Mouse (Mus musculus): Measurements from ENCODE around the gene Cfap206. TPM values are rescaled to one million over a fixed set of nuclear protein-coding genes. Genes with fewer than 3 reads are reported as not detected.

Cfap206 gene
- polyA plus RNA-seq, 1 experiment from 2014 or later: 0.16 TPM

DNA sequence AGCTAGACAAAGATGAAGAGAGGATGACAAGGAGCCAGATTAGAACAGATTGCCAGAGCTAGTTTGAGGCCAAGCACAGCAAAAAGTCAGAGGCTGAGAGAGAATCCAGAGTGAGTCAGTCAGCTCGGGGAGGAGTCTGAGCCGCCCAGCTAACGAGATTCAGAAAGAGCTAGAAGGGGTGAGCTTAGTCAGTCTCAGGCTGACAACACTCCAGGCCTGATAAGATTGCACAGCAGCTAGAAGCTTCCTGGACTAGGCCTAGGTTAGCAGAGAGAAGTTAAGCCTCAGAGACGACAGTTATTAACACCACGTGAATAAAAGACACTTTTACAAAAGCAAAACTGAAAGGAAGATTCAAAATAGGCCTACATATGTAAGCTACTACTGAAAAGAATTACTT is 62.1 kb downstream of the Cfap206 start:
- DNase-seq (no peak), ATAC-seq (ENCODE audit: insufficient read depth) (no peak)
- Histone ChIP-seq H3K27me3 (ENCODE audit: insufficient read depth, low read length) (no peaks in the 10 kb centered on the region), H3K9me3 (ENCODE audit: low read depth, low read length) (no peaks in the 10 kb centered on the region), H3K4me2 (no peak overlapping the region), H3K27ac (ENCODE audit: low read depth) (no peak overlapping the region), H3K4me1 (ENCODE audit: insufficient read depth) (no peaks in the 10 kb centered on the region), H3K36me3 (ENCODE audit: insufficient read depth) (peaks cover 54% of the 10 kb centered on the region), H3K9ac (no peak overlapping the region), H3K4me3 (ENCODE audit: low read depth, low read length) (no peak overlapping the region)
- WGBS: 88% methylated on average over 5 of the region's 5 CpGs
- no peak for TF ChIP-seq CTCF (IDR thresholded peaks at IDR 0.05; ENCODE audit: low read depth)

DNA sequence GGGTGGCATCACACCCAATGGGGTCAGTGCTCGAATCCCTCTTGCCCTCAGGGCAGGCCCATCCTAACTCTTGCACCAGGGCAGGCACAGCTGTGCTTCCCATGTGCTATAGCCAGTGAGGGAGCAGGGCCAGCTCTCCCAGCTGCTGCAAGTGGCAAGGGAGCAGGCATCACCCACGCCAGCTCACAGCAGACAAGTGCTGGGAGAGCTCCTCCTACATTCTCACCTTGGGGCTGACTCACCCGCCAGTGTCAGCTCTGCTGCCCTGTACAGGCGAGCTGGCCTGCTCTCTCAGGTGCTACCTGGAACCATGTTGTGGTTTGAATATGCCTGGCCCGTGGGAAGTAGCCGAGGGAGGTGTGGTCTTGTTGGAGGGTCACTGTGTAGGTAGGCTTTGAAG is 68.1 kb downstream of the Cfap206 start:
- H3K36me3 ChIP-seq (ENCODE audit: insufficient read depth): peaks cover 76% of the 10 kb centered on the region

DNA sequence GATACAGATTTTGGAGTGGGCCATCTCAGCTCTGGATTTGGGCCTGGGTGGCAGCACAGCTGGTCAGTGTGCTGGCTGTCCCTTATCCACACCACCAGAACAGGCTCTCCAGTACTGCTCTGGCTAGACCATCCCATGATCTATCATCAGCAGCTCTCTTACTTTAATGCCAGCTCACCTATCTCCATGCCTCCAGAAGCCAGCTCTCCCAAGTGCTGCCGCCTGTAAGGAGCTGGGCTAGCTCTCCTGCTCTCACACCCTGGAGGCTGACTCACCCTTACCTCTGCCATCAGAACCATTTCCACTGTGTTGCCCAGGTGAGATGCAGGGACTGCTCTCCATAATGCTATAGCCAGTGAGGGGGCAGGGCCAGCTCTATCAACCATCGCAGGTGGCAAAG is 68.5 kb downstream of the Cfap206 start:
- H3K9me3 ChIP-seq (ENCODE audit: low read depth, low read length): no peaks in the 10 kb centered on the region
- no peaks in the 10 kb centered on the region for H3K4me1 ChIP-seq (ENCODE audit: insufficient read depth)
- H3K4me3 ChIP-seq (ENCODE audit: low read depth, low read length): no peak overlapping the region
- no peak for TF ChIP-seq CTCF (IDR thresholded peaks at IDR 0.05; ENCODE audit: low read depth)
- no peaks in the 10 kb centered on the region for H3K27me3 ChIP-seq (ENCODE audit: insufficient read depth, low read length)
- H3K9ac ChIP-seq: no peak overlapping the region
- H3K27ac ChIP-seq (ENCODE audit: low read depth): no peak overlapping the region
- no peak for DNase-seq
- no peak overlapping the region for H3K4me2 ChIP-seq
- 88% methylated on average over 2 of the region's 2 CpGs for WGBS
- 0 out of 2 replicates have a peak, but pooled peaks have one; percentile 35 for ATAC-seq (ENCODE audit: insufficient read depth)
- H3K36me3 ChIP-seq (ENCODE audit: insufficient read depth): peaks cover 76% of the 10 kb centered on the region

More for the DNA sequence above, 68.1 kb downstream of the Cfap206 start:
- 83% methylated on average over 6 of the region's 6 CpGs for WGBS
- no peak overlapping the region for H3K27ac ChIP-seq (ENCODE audit: low read depth)
- no peak for TF ChIP-seq CTCF (IDR thresholded peaks at IDR 0.05; ENCODE audit: low read depth)
- H3K27me3 ChIP-seq (ENCODE audit: insufficient read depth, low read length): no peaks in the 10 kb centered on the region
- peak; percentile 41; the same call in 1 of the 2 replicates for ATAC-seq (ENCODE audit: insufficient read depth)
- no peak overlapping the region for H3K9ac ChIP-seq
- H3K4me1 ChIP-seq (ENCODE audit: insufficient read depth): no peaks in the 10 kb centered on the region
- no peak overlapping the region for H3K4me2 ChIP-seq
- H3K9me3 ChIP-seq (ENCODE audit: low read depth, low read length): no peaks in the 10 kb centered on the region
- no peak for DNase-seq
- H3K4me3 ChIP-seq (ENCODE audit: low read depth, low read length): no peak overlapping the region

DNA sequence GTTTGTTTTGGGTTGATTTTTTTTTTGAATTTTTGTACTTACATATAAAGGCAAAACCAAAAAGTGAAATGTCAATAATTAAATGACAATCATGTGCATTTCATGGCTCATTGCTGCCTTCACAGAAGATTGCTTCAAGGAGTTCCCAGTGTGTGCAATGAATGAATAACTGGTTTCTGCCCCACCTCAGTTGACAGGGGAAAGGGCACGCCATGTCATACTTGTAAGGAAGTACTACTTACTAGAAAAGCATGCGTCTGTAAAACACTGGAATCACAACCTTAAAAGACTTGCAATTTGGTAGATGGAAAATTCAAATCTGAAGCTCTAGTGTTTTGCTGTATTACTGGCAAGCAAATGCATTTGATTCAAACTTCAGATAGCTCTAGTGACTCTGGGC is 71.0 kb downstream of the Cfap206 start:
- peaks cover 79% of the 10 kb centered on the region for H3K36me3 ChIP-seq (ENCODE audit: insufficient read depth)
- TF ChIP-seq CTCF (IDR thresholded peaks at IDR 0.05; ENCODE audit: low read depth): no peak
- 90% methylated on average over 2 of the region's 2 CpGs for WGBS
- H3K4me3 ChIP-seq (ENCODE audit: low read depth, low read length): no peak overlapping the region
- ATAC-seq (ENCODE audit: insufficient read depth): no peak
- H3K27ac ChIP-seq (ENCODE audit: low read depth): no peak overlapping the region
- H3K4me1 ChIP-seq (ENCODE audit: insufficient read depth): no peaks in the 10 kb centered on the region
- no peaks in the 10 kb centered on the region for H3K27me3 ChIP-seq (ENCODE audit: insufficient read depth, low read length)
- no peak overlapping the region for H3K9ac ChIP-seq
- DNase-seq: no peak
- H3K4me2 ChIP-seq: no peak overlapping the region
- no peaks in the 10 kb centered on the region for H3K9me3 ChIP-seq (ENCODE audit: low read depth, low read length)

DNA sequence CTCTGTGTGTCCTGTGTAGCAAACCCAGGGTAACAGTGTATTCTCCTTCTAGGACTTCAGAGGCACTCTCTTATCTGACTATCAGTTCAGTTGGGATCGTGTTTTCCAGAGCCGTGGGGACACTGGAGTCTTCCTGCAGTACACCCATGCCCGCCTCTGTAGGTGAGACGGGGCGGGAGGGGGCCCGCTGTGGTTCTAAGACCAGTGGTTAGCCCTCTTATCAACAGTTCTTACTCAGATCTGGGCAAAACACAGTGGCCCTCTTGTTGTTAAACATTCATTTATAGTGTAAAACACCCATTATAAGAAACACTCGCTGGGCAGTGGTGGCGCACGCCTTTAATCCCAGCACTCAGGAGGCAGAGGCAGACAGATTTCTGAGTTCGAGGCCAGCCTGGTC is 73.9 kb downstream of the Cfap206 start:
- peaks cover 76% of the 10 kb centered on the region for H3K36me3 ChIP-seq (ENCODE audit: insufficient read depth)
- H3K4me2 ChIP-seq: no peak overlapping the region
- no peak overlapping the region for H3K4me3 ChIP-seq (ENCODE audit: low read depth, low read length)
- ATAC-seq (ENCODE audit: insufficient read depth) (no peak), DNase-seq (no peak)
- H3K27ac ChIP-seq (ENCODE audit: low read depth): no peak overlapping the region
- H3K9me3 ChIP-seq (ENCODE audit: low read depth, low read length): no peaks in the 10 kb centered on the region
- H3K4me1 ChIP-seq (ENCODE audit: insufficient read depth): no peaks in the 10 kb centered on the region
- WGBS: 94% methylated on average over 9 of the region's 10 CpGs
- no peaks in the 10 kb centered on the region for H3K27me3 ChIP-seq (ENCODE audit: insufficient read depth, low read length)
- no peak for TF ChIP-seq CTCF (IDR thresholded peaks at IDR 0.05; ENCODE audit: low read depth)
- no peak overlapping the region for H3K9ac ChIP-seq

DNA sequence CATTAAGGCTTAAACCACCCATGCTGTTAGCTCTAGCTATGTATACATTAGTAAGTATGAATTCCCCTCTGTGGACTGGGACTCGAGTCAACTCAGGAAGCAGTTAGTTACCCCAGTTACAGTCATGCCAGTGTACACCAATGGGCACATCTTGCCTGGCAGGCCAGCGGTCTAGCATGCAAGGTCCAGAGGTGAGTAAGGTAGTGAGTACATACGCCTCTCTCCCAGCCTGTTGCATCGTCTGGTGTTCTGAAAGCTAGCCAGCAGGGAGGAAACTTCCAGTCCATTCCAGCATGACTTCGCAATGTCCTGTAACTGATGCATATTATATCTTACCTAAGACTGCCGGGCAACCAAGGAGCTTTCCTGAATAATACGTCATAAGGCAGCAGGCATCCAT is 76.8 kb downstream of the Cfap206 start:
- H3K4me2 ChIP-seq: no peak overlapping the region
- peaks cover 66% of the 10 kb centered on the region for H3K36me3 ChIP-seq (ENCODE audit: insufficient read depth)
- no peak overlapping the region for H3K4me3 ChIP-seq (ENCODE audit: low read depth, low read length)
- H3K27ac ChIP-seq (ENCODE audit: low read depth): no peak overlapping the region
- DNase-seq (no peak), ATAC-seq (ENCODE audit: insufficient read depth) (no peak)
- WGBS: 93% methylated on average over 7 of the region's 7 CpGs
- no peak for TF ChIP-seq CTCF (IDR thresholded peaks at IDR 0.05; ENCODE audit: low read depth)
- H3K9ac ChIP-seq: no peak overlapping the region
- no peaks in the 10 kb centered on the region for H3K9me3 ChIP-seq (ENCODE audit: low read depth, low read length)
- H3K27me3 ChIP-seq (ENCODE audit: insufficient read depth, low read length): no peaks in the 10 kb centered on the region
- no peaks in the 10 kb centered on the region for H3K4me1 ChIP-seq (ENCODE audit: insufficient read depth)

DNA sequence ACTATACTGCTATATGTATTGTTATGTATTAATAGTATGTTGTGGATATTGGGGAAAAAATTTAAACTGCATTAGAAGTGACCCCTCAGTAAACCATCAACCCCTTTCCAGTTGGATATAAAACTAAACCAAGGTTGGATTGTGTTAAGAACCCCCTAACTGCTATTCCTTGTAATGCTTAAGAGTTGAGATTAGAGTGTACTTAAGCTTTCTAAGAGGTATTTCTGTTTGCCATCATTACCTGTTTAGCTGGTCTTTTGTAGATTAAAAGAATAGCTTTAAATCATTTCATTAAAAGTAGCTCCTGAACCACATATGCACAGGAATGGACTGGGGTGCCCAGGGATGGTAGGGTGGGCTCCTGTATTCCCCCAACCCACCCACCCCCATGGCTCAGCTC is 85.2 kb downstream of the Cfap206 start:
- H3K27me3 ChIP-seq (ENCODE audit: insufficient read depth, low read length): no peaks in the 10 kb centered on the region
- no peak for DNase-seq
- TF ChIP-seq CTCF (IDR thresholded peaks at IDR 0.05; ENCODE audit: low read depth): no peak
- no peaks in the 10 kb centered on the region for H3K9me3 ChIP-seq (ENCODE audit: low read depth, low read length)
- H3K36me3 ChIP-seq (ENCODE audit: insufficient read depth): peaks cover 59% of the 10 kb centered on the region
- no peak overlapping the region for H3K4me3 ChIP-seq (ENCODE audit: low read depth, low read length)
- no peak overlapping the region for H3K27ac ChIP-seq (ENCODE audit: low read depth)
- H3K9ac ChIP-seq: no peak overlapping the region
- no peak for ATAC-seq (ENCODE audit: insufficient read depth)
- H3K4me1 ChIP-seq (ENCODE audit: insufficient read depth): no peaks in the 10 kb centered on the region
- H3K4me2 ChIP-seq: no peak overlapping the region

DNA sequence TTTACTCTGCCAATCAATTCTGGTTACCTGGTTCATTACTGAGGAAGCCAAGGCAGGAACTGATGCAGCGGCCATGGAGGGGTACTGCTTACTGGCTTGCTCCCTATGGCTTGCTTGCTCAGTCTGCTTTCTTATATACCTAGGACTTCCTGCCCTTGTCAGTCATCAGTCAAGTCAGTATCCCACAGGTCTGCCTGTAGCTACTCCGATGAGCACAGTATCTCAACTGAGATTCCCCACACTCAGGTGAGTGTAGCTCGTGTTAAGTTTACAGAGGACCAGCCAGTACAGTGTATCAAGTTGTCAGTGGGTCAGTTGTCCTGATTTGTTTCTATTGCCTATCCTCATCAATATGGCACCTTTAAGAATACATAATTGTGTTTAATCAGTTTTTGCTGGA is 89.3 kb downstream of the Cfap206 start:
- TF ChIP-seq CTCF (IDR thresholded peaks at IDR 0.05; ENCODE audit: low read depth): no peak
- DNase-seq: no peak
- H3K36me3 ChIP-seq (ENCODE audit: insufficient read depth): peaks cover 39% of the 10 kb centered on the region
- H3K9me3 ChIP-seq (ENCODE audit: low read depth, low read length): no peaks in the 10 kb centered on the region
- no peaks in the 10 kb centered on the region for H3K27me3 ChIP-seq (ENCODE audit: insufficient read depth, low read length)
- no peak overlapping the region for H3K9ac ChIP-seq
- H3K4me2 ChIP-seq: no peak overlapping the region
- no peak overlapping the region for H3K27ac ChIP-seq (ENCODE audit: low read depth)
- H3K4me3 ChIP-seq (ENCODE audit: low read depth, low read length): no peak overlapping the region
- no peaks in the 10 kb centered on the region for H3K4me1 ChIP-seq (ENCODE audit: insufficient read depth)
- no peak for ATAC-seq (ENCODE audit: insufficient read depth)
- 94% methylated on average over 3 of the region's 3 CpGs for WGBS

Measured in lung, embryonic 14.5 days (tissue).